Mouse (Mus musculus) hindbrain, embryonic 12.5 days (tissue): ENCODE results near the gene Adgrb2. TPM values are rescaled to one million over a fixed set of nuclear protein-coding genes. Genes with fewer than 3 reads are reported as not detected.
A peak's percentile ranks its signal among the peaks of the same experiment; 100 is the strongest.

Experiments
- ATAC-seq: fragments of 200-750 bp; cut with Nextera tagmentation; 2 replicates; pipeline ENCODE4 v1.8.0; 2017; ENCODE audit warnings: moderate TSS enrichment; ENCODE audit not compliant: low FRiP score
- H3K27ac ChIP-seq: fragments of 300-500 bp; sonication (generic); 2 replicates; pipeline ENCODE4 v1.5.1; 2016; ENCODE audit warnings: mild to moderate bottlenecking
- H3K27me3 ChIP-seq: fragments of 300-500 bp; sonication (generic); 2 replicates; pipeline ENCODE4 v1.6.1; 2016; ENCODE audit warnings: mild to moderate bottlenecking
- H3K36me3 ChIP-seq: fragments of 300-500 bp; sonication (generic); 2 replicates; pipeline ENCODE4 v1.6.1; 2016; ENCODE audit warnings: mild to moderate bottlenecking
- H3K4me1 ChIP-seq: fragments of 300-500 bp; sonication (generic); 2 replicates; pipeline ENCODE4 v1.6.1; 2016
- H3K4me2 ChIP-seq: fragments of 300-500 bp; sonication (generic); replicated peaks from 2 replicates; pipeline ENCODE4 v1.6.1; 2016; ENCODE audit warnings: mild to moderate bottlenecking
- H3K4me3 ChIP-seq: fragments of 300-500 bp; sonication (generic); 2 replicates; pipeline ENCODE4 v1.5.1; 2016; ENCODE audit warnings: mild to moderate bottlenecking
- H3K9ac ChIP-seq: fragments of 300-500 bp; sonication (generic); 2 replicates; pipeline ENCODE4 v1.6.1; 2016; ENCODE audit warnings: mild to moderate bottlenecking, moderate library complexity
- H3K9me3 ChIP-seq: fragments of 300-500 bp; sonication (generic); replicated peaks from 2 replicates; pipeline ENCODE4 v1.6.1; 2016; ENCODE audit warnings: mild to moderate bottlenecking
- WGBS: fragments of 180-500 bp; shearing (Covaris S2); methylation state at CpG from one replicate; pipeline ENCODE4 v1.1.7; 2016; 5-methylcytosine and 5-hydroxymethylcytosine counted together
- polyA plus RNA-seq: library from polyadenylated mRNA; unstranded; fragments of >200 nt; fragmentation: Nextera tagmentation; extraction: Ambion mirVana; gene quantifications from 2 replicates; pipeline ENCODE4 v1.2.1, GENCODE M21; 2016

Adgrb2 gene
- polyA plus RNA-seq, 1 experiment from 2014 or later = 12.6 TPM

- no peaks in the 10 kb centered on the region for H3K36me3 ChIP-seq
- no peak for ATAC-seq
- peaks cover 17% of the 10 kb centered on the region for H3K27me3 ChIP-seq
- H3K9ac ChIP-seq = no peak overlapping the region
- H3K27ac ChIP-seq = no peak overlapping the region
- no peak overlapping the region for H3K4me3 ChIP-seq
- no peaks in the 10 kb centered on the region for H3K9me3 ChIP-seq
- no peak overlapping the region for H3K4me2 ChIP-seq
- H3K4me1 ChIP-seq = peaks cover 37% of the 10 kb centered on the region
- WGBS = 51% methylated on average over 9 of the region's 9 CpGs
Observed at GRCm38 (mm10) chr4:130044211-130044610, 59.5 kb downstream of the Adgrb2 start.

GRCm38 (mm10) chr4:130045609-130046008, 60.9 kb downstream of the Adgrb2 start:
- Histone ChIP-seq H3K9ac (no peak overlapping the region), H3K36me3 (no peaks in the 10 kb centered on the region), H3K4me3 (no peak overlapping the region), H3K27ac (peak overlapping the region; percentile 24; the same call in 1 of the 2 replicates), H3K4me2 (peak overlapping the region; percentile 9; the same call in 1 of the 2 replicates), H3K4me1 (peaks cover 48% of the 10 kb centered on the region), H3K27me3 (peaks cover 17% of the 10 kb centered on the region), H3K9me3 (no peaks in the 10 kb centered on the region)
- WGBS = 14% methylated on average over 14 of the region's 14 CpGs
- no peak for ATAC-seq

- peaks cover 48% of the 10 kb centered on the region for H3K4me1 ChIP-seq
- peak within 1 kb of the TSS; percentile 62 for H3K27ac ChIP-seq
Observed at GRCm38 (mm10) chr4:130047331-130048202, 62.9 kb downstream of the Adgrb2 start, which contains the start of gene Col16a1. TSS of gene Col16a1 (plus strand) at chr4:130047840.

GRCm38 (mm10) chr4:130048203-130048479, 63.5 kb downstream of the Adgrb2 start:
- Histone ChIP-seq H3K4me3 (peak overlapping the region; percentile 35), H3K27ac (peak overlapping the region; percentile 62), H3K4me1 (peaks cover 48% of the 10 kb centered on the region), H3K4me2 (peak overlapping the region; percentile 77), H3K9me3 (no peaks in the 10 kb centered on the region), H3K27me3 (peaks cover 17% of the 10 kb centered on the region), H3K36me3 (no peaks in the 10 kb centered on the region), H3K9ac (peak overlapping the region; percentile 66)
- ATAC-seq = no peak
- 36% methylated on average over 4 of the region's 4 CpGs for WGBS

More at GRCm38 (mm10) chr4:130047331-130048202, 62.9 kb downstream of the Adgrb2 start, which contains the start of gene Col16a1:
- peak; percentile 70 for ATAC-seq
- Histone ChIP-seq H3K4me2 (peak within 1 kb of the TSS; percentile 77), H3K27me3 (peaks cover 17% of the 10 kb centered on the region), H3K36me3 (no peaks in the 10 kb centered on the region), H3K4me3 (peak within 1 kb of the TSS; percentile 35), H3K9ac (peak within 1 kb of the TSS; percentile 66), H3K9me3 (no peaks in the 10 kb centered on the region)
- 3% methylated on average over 40 of the region's 46 CpGs for WGBS

- WGBS = 83% methylated on average over 8 of the region's 8 CpGs
- Histone ChIP-seq H3K27ac (no peak overlapping the region), H3K36me3 (no peaks in the 10 kb centered on the region), H3K9me3 (no peaks in the 10 kb centered on the region), H3K27me3 (peaks cover 17% of the 10 kb centered on the region), H3K4me2 (no peak overlapping the region), H3K9ac (no peak overlapping the region), H3K4me3 (no peak overlapping the region), H3K4me1 (peaks cover 52% of the 10 kb centered on the region)
- no peak for ATAC-seq
Observed at GRCm38 (mm10) chr4:130050056-130050824, 65.6 kb downstream of the Adgrb2 start.

GRCm38 (mm10) chr4:130052283-130052682, 67.6 kb downstream of the Adgrb2 start:
- H3K4me3 ChIP-seq = no peak overlapping the region
- no peaks in the 10 kb centered on the region for H3K9me3 ChIP-seq
- H3K27ac ChIP-seq = no peak overlapping the region
- H3K9ac ChIP-seq = no peak overlapping the region
- peaks cover 10% of the 10 kb centered on the region for H3K27me3 ChIP-seq
- H3K4me2 ChIP-seq = no peak overlapping the region
- H3K4me1 ChIP-seq = peaks cover 57% of the 10 kb centered on the region
- ATAC-seq = no peak
- no peaks in the 10 kb centered on the region for H3K36me3 ChIP-seq
- 95% methylated on average over 3 of the region's 3 CpGs for WGBS

- Histone ChIP-seq H3K27ac (no peak overlapping the region), H3K4me2 (no peak overlapping the region), H3K27me3 (peaks cover 10% of the 10 kb centered on the region), H3K4me3 (no peak overlapping the region), H3K36me3 (no peaks in the 10 kb centered on the region), H3K4me1 (peaks cover 52% of the 10 kb centered on the region), H3K9me3 (no peaks in the 10 kb centered on the region), H3K9ac (no peak overlapping the region)
- WGBS = 91% methylated on average over 9 of the region's 9 CpGs
- no peak for ATAC-seq
Observed at GRCm38 (mm10) chr4:130053111-130053510, 68.4 kb downstream of the Adgrb2 start.

GRCm38 (mm10) chr4:130054727-130055126, 70.1 kb downstream of the Adgrb2 start:
- Histone ChIP-seq H3K4me1 (peaks cover 37% of the 10 kb centered on the region), H3K4me3 (no peak overlapping the region), H3K9me3 (no peaks in the 10 kb centered on the region), H3K27me3 (no peaks in the 10 kb centered on the region; the same call in 1 of the 2 replicates), H3K9ac (no peak overlapping the region), H3K36me3 (no peaks in the 10 kb centered on the region), H3K4me2 (no peak overlapping the region), H3K27ac (0 out of 2 replicates have a peak overlapping the region, but pooled peaks have one; percentile 3)
- no peak for ATAC-seq
- 36% methylated on average over 1 of the region's 1 CpGs for WGBS

- Histone ChIP-seq H3K9ac (no peak overlapping the region), H3K27me3 (no peaks in the 10 kb centered on the region; the same call in 1 of the 2 replicates), H3K4me3 (no peak overlapping the region), H3K9me3 (no peaks in the 10 kb centered on the region), H3K36me3 (no peaks in the 10 kb centered on the region), H3K4me2 (no peak overlapping the region), H3K4me1 (peaks cover 32% of the 10 kb centered on the region), H3K27ac (peak overlapping the region; percentile 44; the same call in 1 of the 2 replicates)
- ATAC-seq = 0 out of 2 replicates have a peak, but pooled peaks have one; percentile 23
- 78% methylated on average over 14 of the region's 14 CpGs for WGBS
Observed at GRCm38 (mm10) chr4:130055160-130056010, 70.7 kb downstream of the Adgrb2 start.

- ATAC-seq = no peak
- Histone ChIP-seq H3K9me3 (no peaks in the 10 kb centered on the region), H3K27me3 (no peaks in the 10 kb centered on the region; the same call in 1 of the 2 replicates), H3K27ac (peak overlapping the region; percentile 44; the same call in 1 of the 2 replicates), H3K4me1 (peaks cover 30% of the 10 kb centered on the region), H3K4me3 (no peak overlapping the region), H3K4me2 (no peak overlapping the region), H3K9ac (no peak overlapping the region), H3K36me3 (no peaks in the 10 kb centered on the region)
- WGBS = 55% methylated on average over 3 of the region's 3 CpGs
Observed at GRCm38 (mm10) chr4:130056011-130056322, 71.3 kb downstream of the Adgrb2 start.

GRCm38 (mm10) chr4:130056471-130056870, 71.8 kb downstream of the Adgrb2 start:
- Histone ChIP-seq H3K4me1 (peaks cover 30% of the 10 kb centered on the region), H3K9me3 (no peaks in the 10 kb centered on the region), H3K27me3 (no peaks in the 10 kb centered on the region; the same call in 1 of the 2 replicates), H3K36me3 (no peaks in the 10 kb centered on the region), H3K9ac (no peak overlapping the region), H3K4me2 (no peak overlapping the region), H3K4me3 (no peak overlapping the region), H3K27ac (0 out of 2 replicates have a peak overlapping the region, but pooled peaks have one; percentile 44)
- 45% methylated on average over 3 of the region's 3 CpGs for WGBS
- ATAC-seq = no peak
